Mouse (Mus musculus) heart, postnatal 10 days (tissue): ENCODE results near the gene Vapa. TPM values are rescaled to one million over a fixed set of nuclear protein-coding genes. Genes with fewer than 3 reads are reported as not detected.
A peak's percentile ranks its signal among the peaks of the same experiment; 100 is the strongest.

Experiments used
- DNase-seq, 2 experiments: peaks; one replicate each; pipeline ENCODE4 v3.0.0; 2021
- intact Hi-C: fragments of 180-260 bp; cut with DNase I; formaldehyde crosslinking; loops from one replicate; pipeline ENCODE4 v1.15.1; 2025
- total RNA-seq, 2 experiments: library from RNA; stranded (reverse); gene quantifications; 2 replicates each; pipeline ENCODE4 v1.2.3; 2021

Vapa gene
- total RNA-seq, 2 experiments from 2014 or later, result 106 to 111 TPM

GRCm38 (mm10) chr17:65626301-65626700, 12.9 kb upstream of the Vapa start:
- intact Hi-C loops, result no loop called here
- DNase-seq, result no peak

- no peak for DNase-seq
- intact Hi-C loops, result no loop called here
These were observed 12.2 kb upstream of the Vapa start for GRCm38 (mm10) chr17:65625563-65625962.

DNA sequence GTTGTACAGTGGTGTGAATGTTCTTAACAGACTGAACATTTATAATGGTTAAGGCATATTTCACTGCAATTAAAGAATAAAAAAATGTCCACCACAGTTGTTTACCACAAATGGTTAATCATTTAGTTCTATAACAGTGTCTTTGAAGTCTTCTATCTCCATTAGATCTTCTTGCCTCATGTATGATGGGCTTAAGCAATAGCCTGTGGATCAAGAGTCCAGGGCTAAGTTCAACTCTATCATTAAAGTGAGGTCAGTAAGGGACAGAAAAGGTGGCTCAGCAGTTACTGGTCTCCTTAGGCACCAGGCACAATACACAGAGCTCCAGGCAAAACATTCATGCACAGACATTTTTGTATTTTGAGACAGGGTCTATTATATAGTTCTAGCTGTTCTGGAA, 9.8 kb upstream of the Vapa start:
- DNase-seq, result no peak
- intact Hi-C loops, result no loop called here

DNA sequence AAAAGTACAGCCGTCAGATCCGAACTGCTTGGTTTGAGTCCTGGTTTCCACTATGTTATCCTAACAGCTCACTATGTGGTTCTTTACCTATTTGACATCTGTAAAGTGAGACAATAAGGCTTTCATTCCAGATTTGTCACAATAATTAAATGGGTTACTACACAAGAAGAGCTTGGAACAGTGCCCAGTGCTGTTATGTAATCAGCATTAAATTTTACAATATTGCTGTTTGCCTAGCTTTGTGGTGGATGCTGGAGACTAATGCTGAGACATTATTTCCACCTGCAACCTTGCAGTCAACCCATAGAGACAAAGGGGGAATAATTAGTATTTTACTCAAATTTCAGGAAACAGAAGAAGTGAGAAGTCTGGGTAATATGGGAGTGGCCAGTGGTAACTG, 5.1 kb upstream of the Vapa start:
- intact Hi-C loops, result no loop called here
- no peak for DNase-seq

DNA sequence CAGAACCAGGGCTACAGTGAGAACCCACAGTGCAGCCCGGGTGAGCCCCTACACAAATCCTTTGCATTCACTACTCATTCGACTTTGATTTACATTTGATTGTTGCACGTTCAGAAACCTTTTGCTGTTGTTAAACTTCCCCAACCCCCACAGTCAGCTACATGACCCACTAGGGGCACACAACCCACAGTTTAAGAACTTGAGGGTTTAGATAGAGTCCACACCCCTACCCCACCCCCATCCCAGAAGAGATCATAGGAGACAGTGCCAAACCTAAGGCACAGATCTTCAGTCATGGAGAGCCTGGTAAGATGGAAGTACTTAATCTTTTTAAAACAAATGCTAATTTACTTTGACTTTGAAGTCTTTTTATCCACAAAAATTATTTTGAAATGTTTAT, 2.3 kb upstream of the Vapa start:
- DNase-seq, result no peak
- intact Hi-C loops, result loop anchor here (2.0 kb wide), 1 partner anchor 59 kb away; no protein-coding TSS in a partner anchor

GRCm38 (mm10) chr17:65614431-65614830, 1.1 kb upstream of the Vapa start:
- intact Hi-C loops, result loop anchor here (5.0 kb wide), 2 partner anchors 88 to 168 kb away; partner anchors contain the start of gene Ppp4r1

DNA sequence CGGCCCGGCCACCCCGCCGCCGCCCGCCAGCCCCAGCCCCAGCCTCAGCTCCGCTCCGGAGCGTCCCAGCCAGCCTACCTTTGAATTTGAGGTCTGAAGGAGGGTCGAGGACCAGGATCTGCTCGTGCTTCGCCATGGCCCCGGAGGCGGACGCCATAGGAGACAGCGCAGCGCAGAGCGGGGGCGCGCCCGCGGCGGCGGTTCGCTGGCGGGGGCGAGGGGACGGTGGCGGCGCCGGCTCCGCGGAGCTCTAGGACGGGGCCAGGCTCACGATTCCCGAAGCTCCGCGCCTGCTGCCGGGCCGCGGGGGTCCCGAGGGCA, 253 bp downstream of the Vapa start:
- no peak for DNase-seq
- intact Hi-C loops, result loop anchor here (2.0 to 5.0 kb wide), 3 partner anchors 38 to 169 kb away; partner anchors contain the start of gene Ppp4r1

More at GRCm38 (mm10) chr17:65614431-65614830, 1.1 kb upstream of the Vapa start:
- no peak for DNase-seq

GRCm38 (mm10) chr17:65612391-65613141, 789 bp downstream of the Vapa start:
- DNase-seq, result peak; percentile 54 to 66
- intact Hi-C loops, result loop anchor here (2.0 to 5.0 kb wide), 3 partner anchors 38 to 170 kb away; partner anchors contain the start of gene Ppp4r1

DNA sequence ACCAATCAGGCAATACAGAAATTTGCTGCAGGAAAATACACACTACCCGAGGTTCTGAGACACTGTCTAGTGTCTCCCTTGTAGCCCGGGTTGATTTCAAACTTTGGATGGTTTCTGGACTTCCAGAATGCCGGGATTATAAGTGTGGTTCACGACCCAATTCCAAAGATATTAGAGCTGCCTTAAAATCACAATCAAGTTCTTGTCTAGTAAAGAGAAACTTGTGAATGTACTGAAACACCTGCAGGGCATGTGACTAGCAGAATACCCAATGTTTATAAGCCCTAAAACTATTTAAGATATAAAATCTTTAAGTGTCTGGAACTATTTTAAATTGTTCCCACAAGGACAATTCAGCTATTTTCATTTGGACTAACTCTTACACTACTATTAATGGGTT, 1.6 kb downstream of the Vapa start:
- intact Hi-C loops, result loop anchor here (2.0 to 5.0 kb wide), 3 partner anchors 37 to 171 kb away; partner anchors contain the start of gene Ppp4r1
- DNase-seq, result no peak

GRCm38 (mm10) chr17:65608743-65609142, 4.6 kb downstream of the Vapa start:
- DNase-seq, result no peak
- intact Hi-C loops, result no loop called here

- intact Hi-C loops, result no loop called here
- no peak for DNase-seq
These were observed 5.1 kb downstream of the Vapa start for GRCm38 (mm10) chr17:65608312-65608687.

GRCm38 (mm10) chr17:65607574-65608311, 5.6 kb downstream of the Vapa start:
- intact Hi-C loops, result no loop called here

GRCm38 (mm10) chr17:65606014-65606413, 7.3 kb downstream of the Vapa start:
- intact Hi-C loops, result no loop called here
- no peak for DNase-seq

More at GRCm38 (mm10) chr17:65607574-65608311, 5.6 kb downstream of the Vapa start:
- DNase-seq, result no peak

DNA sequence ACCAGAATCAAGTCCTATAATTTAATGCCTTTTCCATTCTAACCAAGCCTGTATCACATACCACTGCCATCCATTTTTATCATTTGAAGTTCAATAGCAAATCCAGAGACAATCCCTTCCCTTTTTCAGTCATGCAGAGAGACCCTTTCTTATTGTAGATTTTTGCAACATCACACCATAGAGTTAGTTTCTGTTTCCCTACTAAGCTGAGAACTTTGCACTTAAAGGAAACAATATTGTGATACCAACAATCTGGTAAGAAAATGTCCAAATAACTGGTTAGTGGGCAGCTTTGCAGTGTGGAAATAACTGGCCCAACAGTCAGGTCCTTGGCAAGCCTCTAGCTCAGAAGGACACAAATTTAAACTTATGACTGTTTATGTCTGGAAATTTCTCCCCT, 8.5 kb downstream of the Vapa start:
- DNase-seq, result no peak
- intact Hi-C loops, result no loop called here

DNA sequence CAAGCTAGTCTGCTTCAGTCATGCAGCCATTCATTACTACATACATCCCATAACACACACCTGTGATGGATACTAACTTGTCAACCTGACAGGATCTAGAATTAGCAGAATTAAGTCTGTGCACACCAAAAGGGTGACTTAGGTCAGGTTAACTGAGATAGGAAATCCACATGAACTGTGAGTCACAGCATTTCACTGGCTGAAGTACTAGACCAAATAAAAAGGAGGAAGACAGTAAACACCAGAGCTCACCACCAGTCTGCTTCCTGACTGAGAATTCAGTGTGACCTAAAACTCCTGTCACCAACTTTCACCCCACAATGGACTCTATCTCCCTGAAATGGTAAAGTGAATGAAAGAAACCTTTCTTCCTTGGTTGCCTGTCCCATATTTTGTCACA, 9.0 kb downstream of the Vapa start:
- DNase-seq, result no peak
- intact Hi-C loops, result no loop called here

- no peak for DNase-seq
These were observed 15.4 kb downstream of the Vapa start for GRCm38 (mm10) chr17:65597857-65598486.

DNA sequence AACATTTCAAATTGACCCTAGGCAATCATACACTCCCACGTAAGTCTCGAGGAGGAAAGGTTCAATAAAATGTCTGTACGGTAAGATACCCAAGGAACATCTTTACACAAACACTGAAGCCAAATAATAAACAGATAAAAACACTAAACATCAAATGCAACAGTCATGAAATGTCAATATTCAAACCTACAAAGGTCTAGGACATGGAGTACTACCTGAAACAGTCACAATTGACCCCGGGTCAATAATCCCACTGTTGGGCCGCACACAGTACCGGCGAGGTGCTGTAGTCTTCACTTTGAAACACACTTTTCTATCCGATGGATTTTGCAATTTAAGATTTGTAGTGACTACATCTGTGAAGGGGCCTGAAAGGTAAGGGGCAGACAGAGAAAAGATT, 18.7 kb downstream of the Vapa start:
- no peak for DNase-seq
- intact Hi-C loops, result no loop called here

More at GRCm38 (mm10) chr17:65597857-65598486, 15.4 kb downstream of the Vapa start:
- intact Hi-C loops, result no loop called here

DNA sequence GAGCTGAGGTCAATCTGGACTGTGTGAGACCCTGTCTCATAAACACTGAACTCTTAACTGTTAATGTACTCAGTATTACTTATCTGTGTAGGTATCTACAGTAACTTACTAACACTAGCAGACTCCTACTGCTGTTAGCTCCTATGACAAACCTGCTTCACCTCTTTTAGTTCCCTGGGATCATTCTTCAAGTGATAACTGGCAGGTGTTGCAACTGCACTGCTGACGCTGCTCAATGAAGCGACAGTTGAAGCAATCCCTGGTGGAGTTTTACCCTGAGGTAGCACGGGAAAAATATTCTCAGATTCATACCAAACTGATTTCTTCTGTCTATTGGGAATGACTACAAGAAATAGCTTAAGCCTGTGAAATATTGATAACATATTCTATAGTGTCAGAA, 26.5 kb downstream of the Vapa start:
- intact Hi-C loops, result no loop called here
- DNase-seq, result no peak

- no peak for DNase-seq
- intact Hi-C loops, result no loop called here
These were observed 31.9 kb downstream of the Vapa start for GRCm38 (mm10) chr17:65581440-65581839.

DNA sequence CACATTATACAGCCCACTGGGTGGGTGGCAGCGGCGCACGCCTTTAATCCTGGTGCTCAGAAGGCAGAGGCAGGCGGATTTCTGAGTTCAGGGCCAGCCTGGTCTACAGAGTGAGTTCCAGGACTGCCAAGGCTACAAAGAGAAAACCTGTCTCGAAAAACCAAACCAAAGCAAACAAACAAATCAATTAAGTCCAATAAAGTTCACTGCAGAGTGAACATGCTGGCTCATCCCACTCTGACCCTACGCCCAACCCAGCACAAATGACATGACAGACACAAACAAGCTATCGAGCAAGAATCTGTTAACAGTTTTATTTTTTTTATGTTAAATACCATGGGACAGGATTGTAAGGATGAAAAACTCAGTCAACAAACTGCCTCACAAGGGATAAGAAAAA, 33.6 kb downstream of the Vapa start:
- intact Hi-C loops, result no loop called here
- DNase-seq, result no peak

- intact Hi-C loops, result loop anchor here (2.0 kb wide), 1 partner anchor 37 kb away; the partner anchor contains the start of gene Vapa
These were observed 38.0 kb downstream of the Vapa start for GRCm38 (mm10) chr17:65575339-65575738.

More at GRCm38 (mm10) chr17:65575339-65575738, 38.0 kb downstream of the Vapa start:
- no peak for DNase-seq
